Mouse (Mus musculus) adrenal gland, postnatal 14 days (tissue): ENCODE measurements at regions not wholly inside any gene's neighbourhood (a gene's known extent, or its start where the extent isn't known, plus 50 kb on each side); places are given as distances from the start of the nearest gene placed in this dataset.

ENCODE experiments used
- DNase-seq: peaks from one replicate; pipeline ENCODE4 v3.0.0; 2021; ENCODE audit warnings: mixed read lengths

- no peak for DNase-seq
Observed at GRCm38 (mm10) chr1:194182293-194182692, 435.7 kb upstream of the Plxna2 start.

DNA sequence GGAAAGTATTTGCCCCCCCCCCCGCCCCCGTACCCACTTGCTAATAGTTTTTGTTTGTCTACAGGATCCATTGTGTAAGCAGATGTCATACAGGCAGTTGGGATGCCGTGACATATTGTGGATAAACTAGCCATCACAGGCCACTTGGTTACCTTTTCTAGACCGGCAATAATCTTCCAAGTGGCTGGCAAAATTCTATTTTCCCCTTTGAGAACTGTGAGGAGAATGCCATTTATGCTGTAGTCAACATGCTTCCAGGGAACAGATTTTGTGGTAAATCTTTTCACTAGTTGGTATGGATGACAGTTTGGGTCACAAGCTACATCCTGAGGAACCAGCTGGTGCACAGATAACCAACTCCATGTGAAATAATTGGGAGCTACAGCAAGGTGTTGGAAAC, 456.5 kb upstream of the Plxna2 start:
- no peak for DNase-seq

DNA sequence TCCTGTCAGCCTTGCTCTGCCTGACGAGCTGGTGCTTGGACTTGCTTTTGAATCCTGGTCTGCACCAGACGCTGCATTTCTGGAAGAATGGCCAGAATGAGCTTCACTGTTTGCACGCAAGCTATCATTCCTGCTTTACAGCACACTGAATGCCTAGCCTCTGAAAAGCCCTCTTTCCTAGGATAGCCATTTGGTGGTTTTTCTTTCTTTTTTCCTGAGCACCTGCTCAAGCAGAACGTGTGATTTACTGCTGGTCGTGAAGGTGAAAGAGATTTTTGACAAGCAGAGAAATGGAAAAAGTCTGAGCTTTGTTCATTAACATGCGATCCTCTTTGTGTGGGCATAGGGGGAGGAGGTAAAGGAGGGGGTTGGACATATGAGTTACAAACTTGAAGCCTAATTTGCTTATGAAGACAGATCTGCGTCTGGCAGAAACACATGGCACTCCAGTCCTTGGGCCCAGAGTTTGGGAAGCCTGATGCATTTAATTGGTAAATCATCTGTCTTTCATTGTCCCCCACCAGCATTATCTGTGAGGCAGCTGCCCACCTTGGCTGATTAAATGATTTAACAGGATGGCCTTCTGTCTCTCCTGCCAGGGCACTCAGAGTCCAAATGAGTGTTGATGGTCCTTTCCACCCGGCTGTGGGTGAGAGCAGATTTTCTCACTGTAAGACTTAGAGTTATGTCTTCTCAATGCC, 457.1 kb upstream of the Plxna2 start:
- no peak for DNase-seq

- DNase-seq, result no peak
Observed at GRCm38 (mm10) chr1:194157268-194157667, 460.8 kb upstream of the Plxna2 start.

DNA sequence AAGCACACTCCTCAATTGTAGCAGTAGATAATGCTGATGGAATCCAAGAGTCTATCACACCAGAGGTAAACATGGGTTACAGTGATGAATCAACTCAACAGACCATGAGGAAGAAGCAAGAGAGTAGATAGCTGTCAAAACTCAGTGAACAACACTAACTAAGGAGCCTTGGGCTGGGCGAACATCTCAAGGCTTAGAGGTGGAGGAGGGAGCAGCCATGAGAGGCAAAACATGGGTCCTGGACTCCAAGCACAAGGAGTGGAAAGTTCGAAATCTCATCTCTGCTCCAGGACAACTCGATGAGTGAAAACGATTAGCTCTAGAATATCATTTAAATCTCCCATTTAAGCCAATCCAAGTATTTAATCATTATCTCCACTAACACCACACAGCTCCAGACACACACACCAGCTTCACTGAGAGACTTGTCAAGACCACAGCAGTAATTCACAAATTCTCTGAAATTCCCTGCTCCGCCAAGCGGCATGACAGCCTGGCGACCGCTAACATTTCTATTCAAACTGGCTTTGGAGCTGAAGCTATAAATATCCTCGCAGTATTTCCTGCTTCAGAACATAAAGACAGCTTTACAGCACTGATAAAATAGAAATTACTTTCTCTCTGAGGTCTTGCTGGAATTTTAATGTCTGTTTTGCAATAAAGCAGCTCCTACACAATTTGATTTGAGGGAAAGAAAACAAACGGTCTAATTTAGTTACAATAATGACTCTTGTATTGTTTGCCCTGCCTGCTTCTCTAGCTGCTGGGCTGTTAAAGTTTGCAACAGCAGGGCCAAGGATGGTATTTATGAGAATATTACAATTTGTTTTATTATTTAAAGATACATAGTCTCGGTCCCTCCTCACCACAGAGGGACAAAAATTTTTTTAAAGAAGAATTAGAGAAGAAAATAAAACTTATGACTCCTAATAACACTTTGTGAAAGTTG, 469.3 kb upstream of the Plxna2 start:
- no peak for DNase-seq

GRCm38 (mm10) chr1:194117631-194118360, 500.2 kb upstream of the Plxna2 start:
- no peak for DNase-seq

DNA sequence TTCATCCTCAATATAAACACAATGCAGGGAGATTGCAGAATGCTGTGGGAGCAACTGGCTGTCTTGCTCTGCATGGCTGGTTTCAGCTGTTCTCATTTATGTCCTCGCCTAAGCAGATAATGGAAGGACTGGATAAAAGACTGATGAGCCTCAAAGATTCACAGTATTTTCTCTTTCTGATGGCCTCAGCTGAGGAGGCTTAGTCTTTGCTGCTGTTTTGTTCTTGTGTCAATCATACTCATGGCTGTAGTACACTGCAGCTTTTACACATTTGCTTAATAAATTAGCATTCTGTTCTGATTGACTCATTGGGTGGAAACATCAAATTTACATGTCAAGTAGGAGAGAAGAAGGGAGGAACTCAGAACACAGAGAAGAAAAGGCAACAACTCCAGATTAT, 503.6 kb upstream of the Plxna2 start:
- DNase-seq, result no peak

- DNase-seq, result no peak
Observed at GRCm38 (mm10) chr1:194111931-194112330, 506.1 kb upstream of the Plxna2 start.

DNA sequence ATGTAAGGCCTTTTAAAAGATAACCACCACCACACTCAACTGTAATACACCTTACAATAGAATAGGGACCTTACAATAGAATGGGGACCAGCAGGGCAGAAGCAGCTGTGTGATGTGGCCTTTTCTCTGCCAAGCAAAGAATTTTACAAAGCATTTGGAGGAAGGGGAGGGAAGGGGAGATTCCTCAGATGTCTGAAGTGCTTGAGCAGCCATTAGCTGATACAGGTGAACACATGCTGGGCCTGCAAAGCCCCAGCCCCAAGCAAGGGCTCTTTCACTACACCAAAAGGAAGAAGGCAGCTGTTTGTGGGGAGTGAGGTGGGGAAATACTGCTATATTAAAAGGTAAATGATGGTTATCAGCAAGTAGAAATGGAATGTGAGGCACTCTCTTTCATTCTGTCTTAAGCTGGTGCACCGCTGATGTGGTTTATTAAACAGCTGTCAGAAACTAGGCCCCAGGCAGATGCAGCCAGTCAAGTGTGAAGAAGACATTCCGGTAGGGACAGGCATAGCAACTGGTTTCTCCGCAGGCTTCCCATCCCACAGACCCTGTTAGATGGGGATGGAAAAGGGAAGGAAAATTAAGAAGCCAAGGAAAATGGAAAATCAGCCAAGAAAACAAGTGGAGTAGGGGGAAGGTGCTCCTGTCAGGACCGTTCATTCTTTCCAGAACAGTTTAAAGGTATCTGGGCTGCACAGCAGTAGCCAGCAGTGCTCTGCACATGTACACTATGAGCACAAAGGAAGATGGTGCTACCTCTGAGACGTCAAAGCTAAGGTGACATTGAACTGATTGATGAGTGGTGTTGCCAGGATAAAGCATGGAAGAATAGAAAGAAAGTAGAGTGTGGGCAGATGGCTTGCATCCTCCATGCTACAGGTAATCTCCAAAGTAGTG, 508.6 kb upstream of the Plxna2 start:
- no peak for DNase-seq

DNA sequence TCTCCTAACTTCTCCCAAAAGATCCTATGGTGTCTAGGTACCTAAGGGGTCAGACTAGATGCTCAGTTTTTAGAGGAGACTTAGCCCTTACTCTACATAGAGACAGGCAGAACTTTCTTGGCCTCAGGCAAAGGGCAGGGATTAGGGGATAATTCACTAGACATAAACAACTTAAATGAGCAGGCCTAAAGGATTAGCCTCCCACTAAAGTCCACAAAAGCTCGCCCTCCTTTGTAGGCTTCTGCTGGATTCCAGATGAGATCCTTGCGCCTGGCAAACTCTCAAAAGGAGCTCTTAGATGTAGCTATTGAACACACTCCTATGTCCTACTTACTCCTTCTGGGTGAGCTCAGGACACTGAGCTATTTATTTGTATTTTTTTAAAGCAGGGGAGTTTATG, 509.9 kb upstream of the Plxna2 start:
- no peak for DNase-seq

- DNase-seq, result no peak
Observed at GRCm38 (mm10) chr1:194107271-194107938, 510.6 kb upstream of the Plxna2 start.

GRCm38 (mm10) chr1:194089918-194090548, 528.0 kb upstream of the Plxna2 start:
- DNase-seq, result no peak

- no peak for DNase-seq
Observed at GRCm38 (mm10) chr1:194058512-194058911, 559.5 kb upstream of the Plxna2 start.

GRCm38 (mm10) chr1:194056544-194056943, 561.5 kb upstream of the Plxna2 start:
- DNase-seq, result no peak

DNA sequence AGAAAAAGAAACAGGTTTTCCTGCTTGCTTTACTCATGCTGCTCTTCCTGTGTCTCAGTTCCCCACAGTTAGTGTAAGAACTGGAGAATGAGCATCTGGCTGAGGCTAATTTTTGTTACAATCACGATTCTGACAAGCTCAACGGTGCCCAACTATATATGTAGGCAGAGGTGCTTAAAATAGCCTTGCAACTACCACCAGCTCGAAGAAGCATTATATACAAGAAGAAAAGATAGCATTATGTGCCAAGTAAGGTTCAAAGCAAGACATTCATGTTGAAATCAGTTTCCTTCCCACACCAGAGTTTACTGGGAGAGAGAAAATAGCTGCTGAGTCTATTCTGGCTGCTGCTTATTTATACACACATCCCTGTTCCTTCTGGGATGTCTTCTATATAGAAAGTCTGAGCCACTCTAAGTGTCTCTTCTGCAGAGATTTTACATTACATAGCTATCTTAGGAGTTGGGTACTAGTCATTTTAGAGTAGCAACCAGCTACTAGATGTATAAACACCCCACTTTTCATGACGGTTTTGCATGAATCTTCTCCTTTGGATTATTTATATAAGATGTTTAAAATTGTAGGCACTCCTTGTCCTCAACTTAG, 568.2 kb upstream of the Plxna2 start:
- no peak for DNase-seq

GRCm38 (mm10) chr1:194041393-194042352, 576.3 kb upstream of the Plxna2 start:
- no peak for DNase-seq

DNA sequence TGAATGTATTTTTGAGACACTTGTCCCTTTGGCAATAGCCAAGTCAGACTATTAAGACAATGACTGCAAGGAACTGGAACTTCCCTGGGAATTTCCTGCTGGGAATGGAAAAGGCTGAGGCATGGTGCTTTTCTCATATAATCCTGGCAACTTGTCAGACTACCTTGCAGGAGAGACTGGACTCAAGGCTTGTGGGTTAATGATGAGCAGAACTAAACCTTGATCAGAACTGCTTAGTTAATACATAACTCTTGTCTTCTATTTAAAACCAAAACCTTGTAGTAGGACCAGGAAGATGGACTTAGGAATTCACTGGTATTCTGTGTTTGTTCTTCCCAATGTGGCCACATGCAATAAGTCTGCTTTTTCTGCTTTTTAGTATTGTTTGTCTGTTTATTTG, 579.3 kb upstream of the Plxna2 start:
- DNase-seq, result no peak

GRCm38 (mm10) chr1:194034199-194034883, 583.7 kb upstream of the Plxna2 start:
- no peak for DNase-seq
